Mouse (Mus musculus) small intestine, adult 2 months (tissue): Measurements from ENCODE around the gene Vav3.

Source experiments
- CTCF ChIP-seq: fragments of 200-500 bp; IDR thresholded peaks from 2 replicates; pipeline ENCODE4 v1.5.1; 2012; ENCODE audit warnings: low read depth, mild to moderate bottlenecking, control low read depth, inconsistent platforms, low read length, moderate library complexity, mixed read lengths; ENCODE audit not compliant: insufficient replicate concordance, insufficient read length; ENCODE audit errors: extremely low read depth
- POLR2A ChIP-seq: fragments of 200-500 bp; IDR thresholded peaks from 2 replicates; pipeline ENCODE4 v1.6.1; 2012; ENCODE audit warnings: low read depth, mild to moderate bottlenecking, control low read depth, inconsistent platforms, low read length, moderate library complexity

GRCm38 (mm10) chr3:109470651-109471255 lies 130.3 kb downstream of the Vav3 start:
- TF ChIP-seq CTCF = no peak
- TF ChIP-seq POLR2A = no peak
